Mouse (Mus musculus): ENCODE measurements around the gene Pip4k2b.

The Pip4k2b gene

GRCm38 (mm10) chr11:97695712-97696401 lies 48.6 kb downstream of the Pip4k2b start:
- DNase-seq (ENCODE audit: extremely low read depth, low read depth): no peak

- no peak for DNase-seq (ENCODE audit: extremely low read depth, low read depth)
Measured at GRCm38 (mm10) chr11:97694921-97695711, 49.4 kb downstream of the Pip4k2b start.

DNA sequence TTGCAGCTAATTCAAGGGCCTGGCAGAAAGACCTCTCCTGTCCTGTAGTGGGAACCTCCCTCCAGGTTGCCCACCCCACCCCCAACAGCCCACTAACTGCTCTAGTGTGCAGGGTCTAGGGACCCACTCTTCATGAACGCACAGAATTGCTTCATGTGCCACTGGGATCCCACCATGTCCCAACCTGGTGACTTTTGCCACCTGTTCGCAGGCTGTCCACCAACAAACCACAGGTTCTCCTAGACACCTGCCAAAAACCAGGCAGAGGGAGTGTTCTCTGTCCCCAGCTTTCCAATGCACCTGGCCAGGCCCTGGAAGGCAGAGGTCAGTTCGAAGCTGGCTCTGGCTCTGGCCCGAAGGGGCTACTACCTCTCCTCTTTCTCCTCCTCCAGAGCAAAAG lies 50.1 kb downstream of the Pip4k2b start:
- DNase-seq (ENCODE audit: extremely low read depth, low read depth): no peak

DNA sequence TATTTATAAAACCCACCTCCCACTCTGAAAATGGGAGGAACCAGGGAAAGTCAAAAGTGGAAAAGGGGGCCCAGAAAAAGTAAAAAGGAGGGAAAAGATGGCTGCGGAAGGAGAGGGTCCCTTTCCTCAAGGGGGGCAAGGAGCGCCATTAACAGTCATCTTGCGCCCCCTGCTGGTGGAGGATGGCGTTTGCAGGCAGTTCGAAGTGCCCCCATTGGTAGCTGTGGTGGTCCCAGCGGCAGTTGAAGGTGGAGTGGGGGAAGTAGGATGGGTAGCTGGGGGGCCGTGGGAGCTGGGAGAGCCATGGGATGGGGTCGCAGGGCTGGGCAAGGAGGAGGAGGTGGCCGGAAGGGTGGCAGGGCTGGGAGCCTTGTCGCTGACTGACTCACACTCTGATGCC lies 54.6 kb downstream of the Pip4k2b start:
- DNase-seq (ENCODE audit: extremely low read depth, low read depth): no peak

GRCm38 (mm10) chr11:97687061-97687460 lies 57.4 kb downstream of the Pip4k2b start:
- no peak for DNase-seq (ENCODE audit: extremely low read depth, low read depth)

DNA sequence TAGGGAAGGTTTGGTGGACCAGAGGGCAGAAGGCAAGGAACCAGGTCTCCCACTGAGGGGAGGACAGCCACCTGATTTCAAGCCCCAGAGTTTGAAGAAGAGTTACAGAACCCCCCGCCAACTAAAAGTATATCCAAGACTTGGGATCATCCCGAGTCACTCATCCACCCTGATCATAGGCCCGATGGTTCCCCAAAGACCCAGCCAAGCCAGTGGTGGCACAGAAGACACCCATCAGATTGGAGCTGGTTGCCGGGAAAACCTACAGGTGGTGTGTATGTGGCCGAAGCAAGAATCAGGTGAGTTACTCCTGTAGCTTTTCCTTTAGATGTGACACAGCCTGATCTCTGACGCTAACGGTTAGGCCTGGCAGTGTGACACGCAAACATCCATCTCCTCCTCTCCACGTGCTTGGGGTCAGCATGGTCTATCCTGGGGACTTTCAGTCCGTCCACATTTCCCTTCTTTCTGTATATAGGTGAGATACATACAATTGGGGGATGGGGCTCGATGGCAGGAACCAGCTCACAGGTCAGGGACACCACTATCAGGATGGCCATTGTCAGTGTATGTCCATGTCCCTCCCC lies 58.1 kb downstream of the Pip4k2b start:
- DNase-seq (ENCODE audit: extremely low read depth, low read depth): no peak

GRCm38 (mm10) chr11:97685613-97686321 lies 58.7 kb downstream of the Pip4k2b start, which contains the start of gene Cisd3:
Cisd3 (plus strand) TSS chr11:97685826.
- DNase-seq (ENCODE audit: extremely low read depth, low read depth): no peak

DNA sequence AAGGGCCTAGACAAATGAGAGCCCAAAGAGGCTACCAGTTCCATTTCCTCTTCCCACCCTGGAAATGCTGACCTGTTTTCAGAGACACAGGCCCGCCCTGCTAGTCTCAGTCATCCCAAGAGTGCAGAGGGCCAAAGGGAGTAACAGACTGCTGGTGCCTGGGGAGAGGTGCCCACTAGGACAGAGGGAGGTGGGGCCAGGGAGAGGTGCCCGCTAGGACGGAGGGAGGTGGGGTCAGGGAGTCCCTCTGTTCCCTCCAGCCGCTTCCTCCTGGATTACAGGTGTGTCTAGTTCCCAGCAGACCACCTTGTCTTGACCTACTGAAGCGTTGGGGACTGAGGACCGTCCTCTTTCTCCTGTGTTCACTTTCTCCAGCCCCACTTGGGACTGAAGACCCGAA lies 59.7 kb downstream of the Pip4k2b start:
- no peak for DNase-seq (ENCODE audit: extremely low read depth, low read depth)

DNA sequence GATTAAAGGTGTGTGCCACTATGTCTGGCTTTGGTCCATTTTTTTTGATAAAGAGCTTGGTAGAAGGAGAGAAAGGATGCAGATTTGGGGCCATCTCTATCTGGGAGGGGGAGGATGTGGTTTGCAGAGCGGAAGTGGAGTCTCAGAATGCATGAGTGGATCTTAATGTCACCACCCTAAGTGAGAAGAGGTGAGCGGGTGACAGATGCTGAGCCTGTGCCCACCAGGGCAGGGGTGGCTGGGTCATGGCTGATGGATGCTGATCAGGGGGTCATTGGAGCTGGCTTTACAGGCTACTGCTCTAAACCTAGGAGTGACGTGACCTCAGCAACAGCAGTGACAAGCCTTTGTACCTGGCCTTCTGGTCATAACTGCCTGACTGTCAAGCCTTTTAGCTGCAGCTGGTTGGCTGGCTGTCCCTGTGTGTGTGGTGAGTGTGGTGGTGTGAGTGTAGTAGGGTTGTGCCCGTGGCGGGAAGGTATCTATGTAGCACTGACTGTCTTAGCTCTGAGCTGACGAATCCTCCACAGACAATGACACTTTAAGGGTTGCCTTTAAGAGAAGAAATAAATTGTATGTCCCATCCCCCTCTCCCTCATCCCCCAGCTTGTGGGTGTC lies 60.3 kb downstream of the Pip4k2b start:
- no peak for DNase-seq (ENCODE audit: extremely low read depth, low read depth)

- DNase-seq (ENCODE audit: extremely low read depth, low read depth): no peak
Measured at GRCm38 (mm10) chr11:97682504-97683055, 61.9 kb downstream of the Pip4k2b start.

DNA sequence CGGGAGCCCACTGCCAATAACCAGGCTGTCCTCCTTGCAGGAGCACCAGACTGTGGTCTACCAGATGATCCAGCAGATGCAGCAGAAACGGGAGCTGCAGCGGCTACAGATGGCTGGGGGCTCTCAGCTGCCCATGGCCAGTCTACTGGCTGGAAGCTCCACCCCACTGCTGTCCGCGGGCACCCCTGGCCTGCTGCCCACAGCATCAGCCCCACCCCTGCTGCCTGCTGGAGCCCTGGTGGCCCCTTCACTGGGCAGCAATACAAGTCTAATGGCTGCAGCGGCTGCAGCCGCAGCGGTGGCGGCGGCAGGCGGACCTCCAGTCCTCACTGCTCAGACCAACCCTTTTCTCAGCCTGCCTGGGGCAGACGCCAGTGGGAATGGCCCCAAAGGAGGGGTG lies 64.1 kb downstream of the Pip4k2b start:
- no peak for DNase-seq (ENCODE audit: extremely low read depth, low read depth)

- no peak for DNase-seq (ENCODE audit: extremely low read depth, low read depth)
Measured at GRCm38 (mm10) chr11:97678301-97678700, 66.2 kb downstream of the Pip4k2b start.

GRCm38 (mm10) chr11:97677842-97678241 lies 66.7 kb downstream of the Pip4k2b start:
- DNase-seq (ENCODE audit: extremely low read depth, low read depth): no peak

- DNase-seq (ENCODE audit: extremely low read depth, low read depth): no peak
Measured at GRCm38 (mm10) chr11:97677381-97677780, 67.1 kb downstream of the Pip4k2b start.

DNA sequence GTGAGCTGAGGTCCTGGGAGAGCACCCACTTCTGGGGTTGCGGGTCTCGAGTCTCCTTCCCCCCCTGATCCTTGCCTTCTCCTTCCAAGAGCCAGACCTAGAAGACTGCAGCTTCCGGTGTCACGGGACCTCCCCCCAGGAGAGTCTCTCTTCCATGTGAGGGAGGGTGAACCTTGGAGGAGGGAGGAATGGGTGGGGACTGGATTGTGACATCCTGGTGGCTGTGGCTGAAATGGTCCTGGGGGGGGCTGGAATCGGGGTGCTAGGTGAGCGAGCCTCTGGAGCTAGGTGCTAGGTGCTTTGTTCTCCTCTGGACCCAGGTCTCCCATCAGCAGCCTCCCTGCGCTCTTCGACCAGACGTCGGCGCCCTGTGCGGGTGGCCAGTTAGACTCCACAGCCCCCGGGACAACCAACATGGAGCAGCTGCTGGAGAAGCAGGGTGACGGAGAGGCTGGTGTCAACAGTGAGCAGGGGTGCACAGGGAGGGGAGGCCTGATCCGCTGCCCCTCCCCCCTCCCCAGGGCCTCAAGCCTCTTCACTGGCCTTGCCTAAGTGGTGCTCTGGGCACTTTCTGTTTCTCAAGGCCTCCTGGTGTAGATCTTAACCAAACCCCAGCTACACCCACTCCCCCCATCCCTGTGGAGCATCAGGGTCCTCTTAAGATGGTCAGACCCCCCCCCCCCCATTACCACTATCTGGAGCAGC lies 68.3 kb downstream of the Pip4k2b start:
- no peak for DNase-seq (ENCODE audit: extremely low read depth, low read depth)

DNA sequence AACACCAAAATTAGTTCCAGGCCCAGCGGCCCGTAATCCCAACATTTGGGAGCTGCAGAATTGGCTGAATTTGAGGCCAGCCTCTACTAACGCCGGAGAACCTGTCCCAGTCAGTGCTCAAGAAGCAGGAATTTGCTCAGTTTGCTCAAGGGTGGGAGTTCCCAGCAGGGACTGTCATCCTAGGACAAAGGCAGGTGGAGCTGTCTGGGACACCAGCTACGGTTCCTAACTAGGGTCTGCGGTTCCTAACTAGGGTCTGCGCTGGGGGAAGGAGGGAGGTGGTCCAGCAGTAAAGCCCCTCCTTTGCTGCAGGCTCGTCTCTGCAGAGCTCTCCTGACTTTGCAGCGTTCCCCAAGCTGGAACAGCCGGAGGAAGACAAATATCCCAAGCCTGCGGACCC lies 71.4 kb downstream of the Pip4k2b start:
- no peak for DNase-seq (ENCODE audit: extremely low read depth, low read depth)

DNA sequence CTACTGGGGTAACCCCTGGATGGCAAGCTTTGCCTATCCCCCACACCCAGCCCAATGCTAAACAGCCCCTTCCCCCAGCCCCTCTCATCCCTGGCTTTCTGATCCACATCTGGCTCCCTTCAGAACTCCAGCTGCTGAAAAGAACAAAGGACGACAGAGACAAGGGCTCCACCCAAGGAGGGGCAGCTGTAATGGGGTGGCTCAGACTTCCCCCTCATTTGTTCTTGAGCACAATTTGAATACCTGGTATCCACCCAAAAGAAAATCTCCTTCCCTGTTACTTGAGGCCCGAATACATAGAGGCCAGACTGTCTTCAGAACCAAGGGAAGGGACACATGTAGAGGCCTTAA lies 73.4 kb downstream of the Pip4k2b start:
- no peak for DNase-seq (ENCODE audit: extremely low read depth, low read depth)

- DNase-seq (ENCODE audit: extremely low read depth, low read depth): no peak
Measured at GRCm38 (mm10) chr11:97670234-97671176, 74.0 kb downstream of the Pip4k2b start.

DNA sequence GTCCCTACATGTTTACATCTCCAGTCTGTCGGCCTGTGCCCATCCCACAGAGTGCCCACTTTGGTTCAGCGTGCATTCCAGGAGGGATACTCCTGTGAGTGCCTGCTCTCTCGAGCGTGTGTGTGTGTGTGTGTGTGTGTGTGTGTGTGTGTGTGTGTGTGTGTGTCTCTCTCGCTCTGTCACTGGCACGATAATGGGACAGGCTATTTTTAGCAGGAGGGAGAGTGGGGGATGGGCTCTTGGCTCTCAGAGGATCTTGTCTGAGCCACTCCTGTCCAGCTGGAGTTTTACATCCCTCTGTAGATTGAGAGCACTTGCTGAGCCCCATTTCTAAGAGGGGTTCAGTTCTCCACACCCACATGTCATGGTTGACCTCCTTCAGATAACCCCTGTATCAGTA lies 74.7 kb downstream of the Pip4k2b start:
- DNase-seq (ENCODE audit: extremely low read depth, low read depth): no peak
